Mouse (Mus musculus) lung, adult 2 months (tissue): ENCODE results near the gene Flywch1.

Source experiments
- CTCF ChIP-seq: fragments of 200-500 bp; IDR thresholded peaks from 2 replicates; pipeline ENCODE4 v1.5.1; 2011; ENCODE audit warnings: mild to moderate bottlenecking, low read length, control low read depth; ENCODE audit not compliant: insufficient read depth
- POLR2A ChIP-seq: fragments of 200-500 bp; IDR thresholded peaks from 2 replicates; pipeline ENCODE4 v1.6.1; 2011; ENCODE audit warnings: low read depth, mild to moderate bottlenecking, control low read depth, low read length, borderline replicate concordance; ENCODE audit errors: extremely low read depth

DNA sequence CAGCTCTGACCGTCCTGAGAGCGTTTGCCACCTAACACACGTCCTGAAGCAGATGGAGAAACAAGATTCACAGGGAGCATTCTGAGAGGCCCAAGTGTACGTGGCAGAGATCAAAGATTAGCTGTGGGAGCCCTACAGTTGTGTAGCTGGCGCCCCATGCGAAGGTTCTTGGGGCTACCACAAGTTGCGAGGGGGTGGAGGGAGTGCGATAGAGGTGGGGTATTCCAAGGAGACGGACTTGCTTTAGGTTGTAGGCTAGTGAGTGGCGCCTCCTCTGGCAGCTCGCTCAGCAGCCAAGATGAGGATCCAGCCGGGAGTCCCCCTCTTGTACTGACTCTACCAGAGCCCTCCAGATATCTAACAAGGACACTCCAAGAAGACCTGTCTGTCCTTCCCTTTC is 25.1 kb downstream of the Flywch1 start:
- TF ChIP-seq POLR2A = no peak
- TF ChIP-seq CTCF = 0 out of 2 replicates have a peak, but pooled peaks have one; percentile 4
